Mouse (Mus musculus) frontal cortex, postnatal 36 days (tissue): Measurements from ENCODE around the gene Vegfc.

Experiments used
- DNase-seq, 2 experiments: peaks; one replicate each; pipeline ENCODE4 v3.0.0; 2022; ENCODE audit warnings: low spot score in 2 of 2

Gene Vegfc

GRCm38 (mm10) chr8:54185927-54186326, 108.5 kb downstream of the Vegfc start:
- DNase-seq: peak in 1 of 2 experiments; percentile 9

GRCm38 (mm10) chr8:54216250-54216649, 138.8 kb downstream of the Vegfc start:
- DNase-seq: no peak

- peak; percentile 24 to 62 for DNase-seq
These were observed 151.4 kb downstream of the Vegfc start for GRCm38 (mm10) chr8:54228801-54229204.

- no peak for DNase-seq
These were observed 153.2 kb downstream of the Vegfc start for GRCm38 (mm10) chr8:54230638-54231037.

- DNase-seq: no peak
These were observed 155.9 kb downstream of the Vegfc start for GRCm38 (mm10) chr8:54233316-54233715.
